Mouse (Mus musculus): Measurements from ENCODE around the gene Lrrc73.

DNA sequence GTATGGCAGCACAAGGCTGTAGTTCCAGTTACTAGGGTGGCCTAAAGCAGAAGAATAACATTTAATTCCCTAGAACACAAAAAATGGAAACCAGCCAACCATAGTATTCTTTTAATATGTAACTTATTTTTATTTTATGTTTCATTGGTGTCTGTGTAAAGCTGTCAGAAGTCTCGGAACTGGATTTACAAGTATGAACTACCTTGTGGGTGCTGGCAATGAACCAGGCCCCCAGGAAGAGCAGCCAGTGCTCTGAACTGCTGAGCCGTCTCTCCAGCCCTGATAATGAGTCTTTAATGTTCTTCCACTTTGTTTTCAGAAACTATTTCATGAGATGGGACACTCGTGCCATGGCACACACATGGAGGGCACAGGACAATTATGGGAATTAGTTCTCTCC lies 42.8 kb upstream of the Lrrc73 start:
- TF ChIP-seq CTCF (IDR thresholded peaks at IDR 0.05; ENCODE audit: low read depth), result no peak
- TF ChIP-seq EP300 (optimal IDR thresholded peaks at IDR 0.05), result no peak
